Mouse (Mus musculus) small intestine, adult 2 months (tissue): ENCODE results near the gene Qprt.

Source experiments
- CTCF ChIP-seq: fragments of 200-500 bp; IDR thresholded peaks from 2 replicates; pipeline ENCODE4 v1.5.1; 2012; ENCODE audit warnings: low read depth, mild to moderate bottlenecking, control low read depth, inconsistent platforms, low read length, moderate library complexity, mixed read lengths; ENCODE audit not compliant: insufficient replicate concordance, insufficient read length; ENCODE audit errors: extremely low read depth
- POLR2A ChIP-seq: fragments of 200-500 bp; IDR thresholded peaks from 2 replicates; pipeline ENCODE4 v1.6.1; 2012; ENCODE audit warnings: low read depth, mild to moderate bottlenecking, control low read depth, inconsistent platforms, low read length, moderate library complexity

- TF ChIP-seq POLR2A (no peak), CTCF (peak; percentile 75; the same call in 1 of the 2 replicates)
Measured at GRCm38 (mm10) chr7:127104560-127105332, 17.3 kb downstream of the Qprt start.
